Mouse (Mus musculus) thymus, adult 2 months (tissue): ENCODE measurements around the gene Dnajc13.

Experiments
- CTCF ChIP-seq: fragments of 200-500 bp; IDR thresholded peaks from 2 replicates; pipeline ENCODE4 v1.5.1; 2012; ENCODE audit warnings: mild to moderate bottlenecking, control low read depth, low read length, moderate library complexity, borderline replicate concordance; ENCODE audit not compliant: control insufficient read depth, poor library complexity, insufficient read depth; ENCODE audit errors: extremely low read depth
- POLR2A ChIP-seq: fragments of 200-500 bp; IDR thresholded peaks from 2 replicates; pipeline ENCODE4 v1.6.1; 2012; ENCODE audit warnings: mild to moderate bottlenecking, low read length, control low read depth, moderate library complexity; ENCODE audit not compliant: control insufficient read depth, poor library complexity, insufficient read depth; ENCODE audit errors: extremely low read depth

DNA sequence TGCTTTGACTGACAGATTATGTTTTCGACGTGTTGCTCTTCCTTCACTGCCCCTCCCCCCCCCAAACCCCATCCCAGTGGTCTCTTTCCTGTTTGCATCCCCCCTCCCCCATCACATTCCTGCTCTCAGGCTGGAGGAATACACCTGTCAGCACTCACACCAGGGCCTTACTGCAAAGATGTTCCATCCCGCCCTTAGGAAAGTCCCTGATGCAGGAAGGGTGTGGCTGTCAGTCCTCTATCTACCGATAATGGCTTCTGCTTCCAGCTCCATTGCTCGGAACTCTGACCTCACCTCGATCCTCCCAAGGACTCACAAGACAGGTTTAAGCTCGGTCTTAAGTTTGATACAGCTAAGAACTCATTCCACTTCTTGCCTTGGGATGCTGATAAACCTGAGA is 116.0 kb downstream of the Dnajc13 start:
- TF ChIP-seq POLR2A, result no peak
- TF ChIP-seq CTCF, result no peak
